Mouse (Mus musculus) ES-E14 (cell line): Measurements from ENCODE around the gene 5730455P16Rik.

ENCODE experiments used
- CHD2 ChIP-seq: IDR thresholded peaks from 2 replicates; pipeline ENCODE4 v1.6.1; 2014; ENCODE audit warnings: mild to moderate bottlenecking, low read depth, low read length, inconsistent platforms
- HCFC1 ChIP-seq: IDR thresholded peaks from 2 replicates; pipeline ENCODE4 v1.6.1; 2012; ENCODE audit warnings: low read length, inconsistent platforms, borderline replicate concordance; ENCODE audit not compliant: insufficient read depth
- MAFK ChIP-seq: IDR thresholded peaks from 2 replicates; pipeline ENCODE4 v1.6.1; 2014; ENCODE audit warnings: mild to moderate bottlenecking, low read depth, low read length, inconsistent platforms; ENCODE audit not compliant: insufficient read depth
- ZNF384 ChIP-seq: IDR thresholded peaks from 2 replicates; pipeline ENCODE4 v1.6.1; 2012; ENCODE audit warnings: low read depth, low read length, inconsistent platforms

DNA sequence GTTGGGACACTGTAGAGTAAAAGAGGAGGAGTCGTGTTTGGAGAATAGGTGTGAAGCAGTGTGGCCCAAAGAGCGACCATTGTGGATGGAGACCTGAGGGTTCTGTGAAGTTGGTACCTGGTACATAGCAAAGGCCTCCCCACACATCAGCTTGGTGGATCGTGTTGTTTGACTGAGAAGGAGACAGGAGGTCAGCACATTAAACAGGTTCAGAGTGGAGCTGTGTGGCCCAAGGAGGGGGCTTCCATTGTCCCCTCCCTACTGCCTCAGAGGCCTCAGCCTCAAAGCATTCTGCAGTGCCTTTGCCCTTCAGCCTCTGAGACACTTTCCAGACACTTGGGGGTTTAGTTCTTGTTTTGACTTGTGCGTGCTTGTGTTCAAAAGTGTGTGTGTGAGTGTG, 63.9 kb downstream of the 5730455P16Rik start:
- TF ChIP-seq ZNF384 (no peak), CHD2 (no peak), HCFC1 (no peak), MAFK (no peak)
